Mouse (Mus musculus) B cell, adult 67 days (primary cell): ENCODE measurements around the gene Mast2. TPM values are rescaled to one million over a fixed set of nuclear protein-coding genes. Genes with fewer than 3 reads are reported as not detected.

Source experiments
- total RNA-seq, 2 experiments: library from RNA; stranded (reverse); gene quantifications; 4 replicates each; pipeline ENCODE4 v1.2.4; 2023

The Mast2 gene
- 10 to 100 TPM; 31.5 to 33.5 TPM for total RNA-seq

DNA sequence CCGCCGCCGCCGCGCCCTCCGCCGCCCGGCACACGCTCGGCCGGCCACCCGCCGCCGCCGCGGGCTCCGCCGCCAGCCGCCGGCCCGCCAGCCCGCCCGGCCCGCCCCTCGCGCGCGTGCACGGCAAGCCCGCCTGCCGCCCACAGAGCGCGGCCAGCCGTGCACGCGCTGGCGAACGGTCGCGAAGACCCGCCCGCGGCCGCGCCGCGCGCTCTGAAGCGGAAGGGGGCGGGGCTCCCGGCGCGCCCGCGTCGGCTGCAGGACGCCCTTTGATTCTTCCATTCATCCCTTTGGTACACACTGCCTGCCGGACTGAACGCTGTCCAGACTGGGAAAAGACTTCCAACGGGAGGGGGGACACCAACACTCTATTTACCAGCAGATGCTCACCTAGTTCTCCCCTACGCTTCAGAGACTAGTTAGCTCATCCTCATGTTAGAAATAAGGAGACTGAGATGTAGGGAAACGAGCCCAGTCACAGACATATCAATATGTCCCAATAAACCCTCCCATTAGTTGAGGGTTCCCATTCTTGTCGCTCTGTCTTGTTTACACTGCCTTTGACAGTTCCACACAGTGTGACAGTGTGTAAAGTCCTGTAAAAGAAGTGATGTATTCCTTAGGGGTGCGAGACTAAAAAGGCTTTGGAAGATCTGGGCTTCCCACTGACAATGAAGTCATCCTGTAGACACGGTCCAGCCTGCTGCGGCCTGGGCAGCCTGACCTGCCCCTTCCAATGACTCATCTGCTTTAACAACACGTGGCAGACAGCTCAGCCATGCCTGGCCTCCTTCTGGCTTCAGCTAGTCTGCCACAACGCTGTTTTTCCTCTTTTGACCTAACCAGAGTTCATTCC lies at the start of gene Mast2:
TSS of gene Mast2 (minus strand) at position 58 of the 856 bp plus-strand sequence.

DNA sequence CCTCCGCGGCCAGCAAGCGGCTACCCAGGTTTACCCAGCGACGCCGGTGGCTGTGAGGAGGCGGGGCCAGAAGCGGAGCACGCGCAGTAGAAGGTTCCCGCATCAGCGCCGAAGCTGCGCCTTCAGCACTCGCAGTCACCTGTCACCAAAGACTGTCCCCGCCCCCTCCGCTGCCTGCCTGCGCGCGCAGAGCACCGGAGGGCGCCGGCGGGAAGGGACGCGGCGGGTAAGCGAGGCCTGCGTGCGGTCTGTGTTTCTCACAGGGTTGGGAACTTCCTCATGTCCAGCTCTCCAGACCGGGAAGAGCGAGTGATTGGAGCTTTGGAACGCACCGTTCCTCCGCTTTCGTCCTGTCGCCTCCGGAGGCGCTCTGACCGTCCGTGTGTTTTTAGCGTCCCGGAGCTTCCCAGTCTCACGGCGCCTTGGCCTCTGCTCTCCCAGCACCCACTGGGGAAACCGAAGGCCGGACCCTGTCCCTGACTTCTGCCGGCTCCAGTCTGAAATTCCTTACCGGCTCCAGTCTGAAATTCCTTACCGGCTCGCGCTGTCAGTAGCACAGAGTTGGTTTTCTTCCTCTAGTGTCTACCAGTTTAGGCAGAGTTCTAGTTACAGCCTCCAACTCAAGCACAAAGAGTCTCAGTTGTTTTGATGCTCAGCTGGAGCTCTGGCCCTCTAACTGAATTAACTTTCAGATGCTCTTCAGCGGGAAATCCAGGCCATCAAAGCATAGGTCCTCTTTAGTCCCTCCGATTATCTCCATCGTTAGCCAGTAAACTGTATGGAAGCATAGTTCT lies 43.6 kb upstream of the Mast2 start, which contains the start of gene Ipp:
TSS of gene Ipp (plus strand) at position 125 of the 794 bp plus-strand sequence.

Other genes starting within 250 kb of the Mast2 start
- 1 to 10 TPM; 1.4 to 1.5 TPM for gene Pik3r3, start 242.6 kb downstream of the Mast2 start, total RNA-seq
- gene Ipp, start 43.4 kb upstream of the Mast2 start, total RNA-seq: 10 to 100 TPM; 12.3 to 17.4 TPM
- gene Tmem69, start 91.8 kb upstream of the Mast2 start, total RNA-seq: 10 to 100 TPM; 13.0 to 17.9 TPM
- gene Gpbp1l1, start 93.5 kb upstream of the Mast2 start, total RNA-seq: 100 to 1,000 TPM; 111 to 123 TPM
- 10 to 100 TPM; 18.6 to 25.2 TPM for gene Ccdc17, start 132.5 kb upstream of the Mast2 start, total RNA-seq
- gene Nasp, start 163.8 kb upstream of the Mast2 start, total RNA-seq: 10 to 100 TPM; 62.3 to 75.8 TPM
- 100 to 1,000 TPM; 187 to 188 TPM for gene Akr1a1, start 187.5 kb upstream of the Mast2 start, total RNA-seq
- 100 to 1,000 TPM; 149 to 152 TPM for gene Prdx1, start 221.4 kb upstream of the Mast2 start, total RNA-seq
- 1 to 10 TPM; 4.8 to 5.6 TPM for gene Mmachc, start 244.2 kb upstream of the Mast2 start, total RNA-seq
- 10 to 100 TPM; 27.1 to 29.6 TPM for gene Ccdc163, start 244.3 kb upstream of the Mast2 start, total RNA-seq